9 mouse cellular contexts compared by ENCODE assay signal in genomic region chr4:116644326-116644725, GRCm38 (mm10). TPM values are rescaled to one million over a fixed set of nuclear protein-coding genes. Genes with fewer than 3 reads are reported as not detected.
DNase-seq lines count a peak whose midpoint lies in the region; ATAC-seq and TF ChIP-seq lines count a peak whose summit lies in the region.
"Had no signal": no experiment of that assay in that cellular context is flagged by ENCODE, and none has a peak within 500 bp of the region (broad histone marks: within the 10 kb centered on the region; RNA-seq: fewer than 3 reads in every experiment).

No protein-coding gene starts in this region.

- H3K9ac ChIP-seq in forebrain, embryonic 14.5 days (ENCODE audit: low read length): no peak overlapping the region
- no peak overlapping the region for H3K9ac ChIP-seq in forebrain, embryonic 11.5 days (ENCODE audit: low read length)
- no peak overlapping the region for H3K9ac ChIP-seq in midbrain, embryonic 14.5 days (replicated peaks; ENCODE audit: low read length)
- no peak overlapping the region for H3K9ac ChIP-seq in midbrain, embryonic 13.5 days (replicated peaks)
- H3K9ac ChIP-seq in liver, embryonic 12.5 days: no peak overlapping the region

- peaks cover 3% of the 10 kb centered on the region for H3K4me1 ChIP-seq in forebrain, embryonic 14.5 days (ENCODE audit: control insufficient read depth, insufficient read depth, low read length)
- no peaks in the 10 kb centered on the region; the same call in 1 of the 2 replicates for H3K4me1 ChIP-seq in forebrain, embryonic 11.5 days (replicated peaks; ENCODE audit: control insufficient read depth, insufficient read depth, low read length)
- peaks cover 13% of the 10 kb centered on the region; the same call in 1 of the 2 replicates for H3K4me1 ChIP-seq in midbrain, embryonic 14.5 days (ENCODE audit: control insufficient read depth, insufficient read depth, low read length)
- peaks cover 34% of the 10 kb centered on the region for H3K4me1 ChIP-seq in midbrain, embryonic 13.5 days (replicated peaks)
- H3K4me1 ChIP-seq in liver, embryonic 12.5 days: peaks cover 28% of the 10 kb centered on the region

- peak; percentile 42; the same call in 1 of the 2 replicates for TF ChIP-seq CTCF in brain, embryonic 14.5 days (IDR thresholded peaks at IDR 0.05; ENCODE audit: borderline replicate concordance, extremely low read depth, insufficient read depth, insufficient read length)

- peak; percentile 59 for DNase-seq in forebrain, embryonic 14.5 days (ENCODE audit: low spot score)
- DNase-seq in forebrain, embryonic 11.5 days (ENCODE audit: low spot score): no peak
- DNase-seq in midbrain, embryonic 14.5 days: peak; percentile 62
- peak; percentile 73 for DNase-seq in brain, embryonic 14.5 days (ENCODE audit: low read depth)
- DNase-seq in thymus, postnatal 14 days: peak; percentile 44
- no peak for DNase-seq in ovary, postnatal 36 days (ENCODE audit: low spot score)

- H3K9me3 ChIP-seq in forebrain, embryonic 14.5 days (replicated peaks; ENCODE audit: control insufficient read depth, low read length): no peaks in the 10 kb centered on the region
- H3K9me3 ChIP-seq in forebrain, embryonic 11.5 days (ENCODE audit: control insufficient read depth, low read length): no peaks in the 10 kb centered on the region
- no peaks in the 10 kb centered on the region for H3K9me3 ChIP-seq in midbrain, embryonic 14.5 days (ENCODE audit: control insufficient read depth, low read length)
- no peaks in the 10 kb centered on the region for H3K9me3 ChIP-seq in midbrain, embryonic 13.5 days
- H3K9me3 ChIP-seq in liver, embryonic 12.5 days (replicated peaks): no peaks in the 10 kb centered on the region

- no peak for ATAC-seq in forebrain, embryonic 14.5 days
- no peak for ATAC-seq in forebrain, embryonic 11.5 days (replicated peaks; ENCODE audit: low FRiP score)
- ATAC-seq in midbrain, embryonic 14.5 days (ENCODE audit: low FRiP score, low TSS enrichment): no peak
- no peak for ATAC-seq in midbrain, embryonic 13.5 days
- peak; percentile 46; the same call in 1 of the 2 replicates for ATAC-seq in liver, embryonic 12.5 days

- no peak overlapping the region for H3K4me2 ChIP-seq in forebrain, embryonic 14.5 days (ENCODE audit: low read length)
- no peak overlapping the region for H3K4me2 ChIP-seq in forebrain, embryonic 11.5 days (ENCODE audit: low read depth, low read length, severe bottlenecking)
- no peak overlapping the region for H3K4me2 ChIP-seq in midbrain, embryonic 14.5 days (ENCODE audit: low read length)
- no peak overlapping the region for H3K4me2 ChIP-seq in midbrain, embryonic 13.5 days (replicated peaks)
- no peak overlapping the region for H3K4me2 ChIP-seq in liver, embryonic 12.5 days

- no peak overlapping the region for H3K4me3 ChIP-seq in forebrain, embryonic 14.5 days (ENCODE audit: low read depth, low read length)
- no peak overlapping the region for H3K4me3 ChIP-seq in forebrain, embryonic 11.5 days (ENCODE audit: low read depth, low read length)
- no peak overlapping the region for H3K4me3 ChIP-seq in midbrain, embryonic 14.5 days (replicated peaks; ENCODE audit: low read depth, low read length)
- H3K4me3 ChIP-seq in midbrain, embryonic 13.5 days (replicated peaks): no peak overlapping the region
- no peak overlapping the region for H3K4me3 ChIP-seq in liver, embryonic 12.5 days
- H3K4me3 ChIP-seq: myocyte had no signal

- peaks cover 68% of the 10 kb centered on the region for H3K36me3 ChIP-seq in forebrain, embryonic 14.5 days (ENCODE audit: control insufficient read depth, insufficient read depth, low read length)
- peaks cover 15% of the 10 kb centered on the region for H3K36me3 ChIP-seq in forebrain, embryonic 11.5 days (ENCODE audit: control insufficient read depth, insufficient read depth, low read length)
- peaks cover 66% of the 10 kb centered on the region for H3K36me3 ChIP-seq in midbrain, embryonic 14.5 days (ENCODE audit: control insufficient read depth, insufficient read depth, low read length)
- peaks cover 70% of the 10 kb centered on the region for H3K36me3 ChIP-seq in midbrain, embryonic 13.5 days
- H3K36me3 ChIP-seq in liver, embryonic 12.5 days: peaks cover 92% of the 10 kb centered on the region

- no peak for TF ChIP-seq POLR2A in brain, embryonic 14.5 days (IDR thresholded peaks at IDR 0.05; ENCODE audit: borderline replicate concordance, extremely low read depth, insufficient read depth, insufficient read length, poor library complexity, severe bottlenecking)

- H3K27me3 ChIP-seq in forebrain, embryonic 14.5 days (replicated peaks; ENCODE audit: control insufficient read depth, insufficient read depth, low read length): no peaks in the 10 kb centered on the region
- no peaks in the 10 kb centered on the region for H3K27me3 ChIP-seq in forebrain, embryonic 11.5 days (ENCODE audit: control insufficient read depth, insufficient read depth, low read length)
- H3K27me3 ChIP-seq in midbrain, embryonic 14.5 days (ENCODE audit: control insufficient read depth, insufficient read depth, low read length): no peaks in the 10 kb centered on the region
- H3K27me3 ChIP-seq in midbrain, embryonic 13.5 days: no peaks in the 10 kb centered on the region
- no peaks in the 10 kb centered on the region for H3K27me3 ChIP-seq in liver, embryonic 12.5 days (replicated peaks)

- H3K27ac ChIP-seq in forebrain, embryonic 14.5 days (ENCODE audit: low read depth, low read length): no peak overlapping the region
- no peak overlapping the region for H3K27ac ChIP-seq in forebrain, embryonic 11.5 days (ENCODE audit: low read depth, low read length)
- no peak overlapping the region for H3K27ac ChIP-seq in midbrain, embryonic 14.5 days (replicated peaks; ENCODE audit: low read depth, low read length)
- no peak overlapping the region for H3K27ac ChIP-seq in midbrain, embryonic 13.5 days
- no peak overlapping the region for H3K27ac ChIP-seq in liver, embryonic 12.5 days

- 53% methylated on average over 6 of the region's 6 CpGs for WGBS in forebrain, embryonic 14.5 days
- 72% methylated on average over 6 of the region's 6 CpGs for WGBS in forebrain, embryonic 11.5 days
- WGBS in midbrain, embryonic 14.5 days: 54% methylated on average over 6 of the region's 6 CpGs
- WGBS in midbrain, embryonic 13.5 days: 58% methylated on average over 6 of the region's 6 CpGs
- WGBS in liver, embryonic 12.5 days (ENCODE audit: insufficient replicate concordance): 57% methylated on average over 6 of the region's 6 CpGs

RNA-seq across cellular contexts. Expression of gene Akr1a1, which starts 7.2 kb away (rescaled TPM):
- 910 and 955 TPM in 2 replicates for polyA plus RNA-seq in forebrain, embryonic 14.5 days (2014; fragmentation: Nextera tagmentation; extraction: Ambion mirVana)
- 501 and 559 TPM in 2 replicates for polyA plus RNA-seq in forebrain, embryonic 11.5 days (2014; fragmentation: Nextera tagmentation; extraction: Ambion mirVana)
- polyA plus RNA-seq in midbrain, embryonic 14.5 days (2014; fragmentation: Nextera tagmentation; extraction: Ambion mirVana): 638 and 660 TPM in 2 replicates
- polyA plus RNA-seq in midbrain, embryonic 13.5 days (2015; fragmentation: Nextera tagmentation; extraction: Ambion mirVana): 613 and 617 TPM in 2 replicates
- 573 and 658 TPM in 2 replicates for polyA plus RNA-seq in brain, embryonic 14.5 days (2012; rRNA removed)
- 281 and 287 TPM in 2 replicates for polyA plus RNA-seq in liver, embryonic 12.5 days (2016; fragmentation: Nextera tagmentation; extraction: Ambion mirVana)

RNA-seq across cellular contexts. Expression of gene Nasp, which starts 16.6 kb away (rescaled TPM):
- 125 and 129 TPM in 2 replicates for polyA plus RNA-seq in forebrain, embryonic 14.5 days (2014; fragmentation: Nextera tagmentation; extraction: Ambion mirVana)
- 342 and 352 TPM in 2 replicates for polyA plus RNA-seq in forebrain, embryonic 11.5 days (2014; fragmentation: Nextera tagmentation; extraction: Ambion mirVana)
- polyA plus RNA-seq in midbrain, embryonic 14.5 days (2014; fragmentation: Nextera tagmentation; extraction: Ambion mirVana): 94.4 and 110 TPM in 2 replicates
- 131 and 148 TPM in 2 replicates for polyA plus RNA-seq in midbrain, embryonic 13.5 days (2015; fragmentation: Nextera tagmentation; extraction: Ambion mirVana)
- 94.4 and 113 TPM in 2 replicates for polyA plus RNA-seq in brain, embryonic 14.5 days (2012; rRNA removed)
- polyA plus RNA-seq in liver, embryonic 12.5 days (2016; fragmentation: Nextera tagmentation; extraction: Ambion mirVana): 95.8 and 97.3 TPM in 2 replicates

RNA-seq across cellular contexts. Expression of gene Prdx1, which starts 41.0 kb away (rescaled TPM):
- 561 and 632 TPM in 2 replicates for polyA plus RNA-seq in forebrain, embryonic 14.5 days (2014; fragmentation: Nextera tagmentation; extraction: Ambion mirVana)
- 1,036 and 1,079 TPM in 2 replicates for polyA plus RNA-seq in forebrain, embryonic 11.5 days (2014; fragmentation: Nextera tagmentation; extraction: Ambion mirVana)
- polyA plus RNA-seq in midbrain, embryonic 14.5 days (2014; fragmentation: Nextera tagmentation; extraction: Ambion mirVana): 378 and 430 TPM in 2 replicates
- polyA plus RNA-seq in midbrain, embryonic 13.5 days (2015; fragmentation: Nextera tagmentation; extraction: Ambion mirVana): 516 and 536 TPM in 2 replicates
- polyA plus RNA-seq in brain, embryonic 14.5 days (2012; rRNA removed): 148 and 177 TPM in 2 replicates
- polyA plus RNA-seq in liver, embryonic 12.5 days (2016; fragmentation: Nextera tagmentation; extraction: Ambion mirVana): 916 and 985 TPM in 2 replicates

RNA-seq across cellular contexts. Expression of gene Ccdc17, which starts 47.9 kb away (rescaled TPM):
- 3.1 and 3.8 TPM in 2 replicates for polyA plus RNA-seq in forebrain, embryonic 14.5 days (2014; fragmentation: Nextera tagmentation; extraction: Ambion mirVana)
- 2.6 and 3.5 TPM in 2 replicates for polyA plus RNA-seq in forebrain, embryonic 11.5 days (2014; fragmentation: Nextera tagmentation; extraction: Ambion mirVana)
- 5.4 and 5.9 TPM in 2 replicates for polyA plus RNA-seq in midbrain, embryonic 14.5 days (2014; fragmentation: Nextera tagmentation; extraction: Ambion mirVana)
- 5.8 and 5.9 TPM in 2 replicates for polyA plus RNA-seq in midbrain, embryonic 13.5 days (2015; fragmentation: Nextera tagmentation; extraction: Ambion mirVana)
- polyA plus RNA-seq in brain, embryonic 14.5 days (2012; rRNA removed): 4.1 and 5.0 TPM in 2 replicates
- 1.5 and 1.9 TPM in 2 replicates for polyA plus RNA-seq in liver, embryonic 12.5 days (2016; fragmentation: Nextera tagmentation; extraction: Ambion mirVana)

Comparison
In these comparisons a context has a peak if more than half of its experiments do, and no peak if none do; other contexts are left out.
1. DNase-seq: peak in forebrain, embryonic 14.5 days (single experiment), midbrain, embryonic 14.5 days (single experiment), brain, embryonic 14.5 days (single experiment) and thymus, postnatal 14 days (single experiment); none in forebrain, embryonic 11.5 days (single experiment) and ovary, postnatal 36 days (single experiment).